Mouse (Mus musculus): ENCODE measurements around the gene Rbfox3.

Rbfox3 gene

DNA sequence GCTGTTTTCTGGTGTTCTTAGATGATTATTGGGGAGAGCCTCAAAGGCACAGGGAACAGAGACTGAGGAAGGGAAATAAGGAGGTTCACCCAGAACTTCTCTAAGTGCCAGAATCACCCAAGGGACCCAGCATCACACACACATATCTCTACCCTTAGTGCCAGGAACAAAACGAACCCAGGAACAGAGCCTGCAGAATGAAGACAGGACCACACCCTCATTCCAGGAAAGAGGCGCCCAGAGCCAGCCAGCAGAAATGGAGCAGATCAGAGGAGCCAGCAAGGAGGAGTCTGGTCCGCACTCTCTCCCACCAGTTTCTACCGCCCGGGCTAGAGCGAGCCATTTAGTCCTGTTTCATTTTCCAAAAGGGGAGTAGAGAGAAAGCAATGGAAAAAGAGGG lies 358.4 kb downstream of the Rbfox3 start:
- DNase-seq (ENCODE audit: low spot score in 2 of 2) = no peak

GRCm38 (mm10) chr11:118552478-118552877 lies 358.9 kb downstream of the Rbfox3 start:
- DNase-seq (ENCODE audit: low spot score in 2 of 2) = no peak

DNA sequence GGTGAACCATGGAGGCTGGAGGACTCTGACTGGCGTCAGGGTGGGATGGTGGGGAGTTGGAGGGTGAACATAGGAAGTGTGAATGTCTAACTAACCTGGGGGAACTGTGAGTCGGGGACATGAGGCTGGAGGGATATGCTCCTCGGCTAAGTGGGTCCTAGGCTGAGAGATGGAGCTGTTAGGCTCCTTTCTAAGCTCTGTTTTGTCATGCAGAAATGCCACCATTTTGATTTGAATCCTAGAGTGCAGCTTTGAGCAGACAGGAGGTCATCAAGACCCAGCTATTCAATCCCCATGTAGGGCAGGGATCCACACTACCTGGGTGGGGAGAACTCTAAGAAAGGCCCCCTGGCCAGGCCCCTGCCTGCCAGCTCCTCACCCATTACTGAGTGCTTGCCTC lies 359.7 kb downstream of the Rbfox3 start:
- DNase-seq (ENCODE audit: low spot score in 2 of 2) = no peak

DNA sequence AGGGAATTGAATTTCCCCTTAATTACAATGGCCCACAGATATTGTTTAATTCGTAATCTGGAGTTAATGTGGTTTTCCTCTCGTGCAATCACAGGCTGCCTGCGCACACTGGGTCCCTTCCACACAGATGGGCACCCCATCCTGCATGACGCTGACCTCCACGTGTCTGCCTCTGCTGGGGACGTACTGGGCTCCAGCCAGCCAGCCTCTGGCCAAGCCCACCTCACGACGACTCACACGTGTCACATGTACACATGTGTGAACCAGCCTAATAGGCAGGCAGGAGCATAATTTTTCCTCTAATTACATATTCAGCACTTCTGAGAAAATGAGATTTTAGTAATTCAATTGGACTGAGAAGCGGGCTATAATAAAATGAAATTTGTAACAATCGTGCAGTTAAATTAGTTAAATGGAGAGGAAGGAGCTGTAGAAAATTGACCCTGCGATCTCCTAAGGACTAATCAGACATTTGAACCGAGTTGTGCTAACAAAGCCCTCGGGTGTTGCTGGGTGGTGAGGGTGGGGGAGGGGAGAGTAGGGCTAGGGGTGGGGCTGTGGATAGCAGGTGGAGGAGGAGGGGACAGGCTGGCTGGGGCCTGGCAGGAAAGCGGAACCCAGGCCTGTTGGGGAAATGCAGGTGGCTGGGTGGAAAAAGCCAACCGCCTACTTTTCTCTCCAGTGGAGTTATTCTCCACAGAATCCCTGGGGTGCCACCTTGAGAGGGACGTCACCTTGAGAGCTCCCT lies 360.4 kb downstream of the Rbfox3 start:
- DNase-seq (ENCODE audit: low spot score in 2 of 2) = no peak

GRCm38 (mm10) chr11:118548242-118548641 lies 363.2 kb downstream of the Rbfox3 start:
- no peak for DNase-seq (ENCODE audit: low spot score in 2 of 2)

GRCm38 (mm10) chr11:118546269-118546668 lies 365.1 kb downstream of the Rbfox3 start:
- DNase-seq (ENCODE audit: low spot score in 2 of 2) = no peak

DNA sequence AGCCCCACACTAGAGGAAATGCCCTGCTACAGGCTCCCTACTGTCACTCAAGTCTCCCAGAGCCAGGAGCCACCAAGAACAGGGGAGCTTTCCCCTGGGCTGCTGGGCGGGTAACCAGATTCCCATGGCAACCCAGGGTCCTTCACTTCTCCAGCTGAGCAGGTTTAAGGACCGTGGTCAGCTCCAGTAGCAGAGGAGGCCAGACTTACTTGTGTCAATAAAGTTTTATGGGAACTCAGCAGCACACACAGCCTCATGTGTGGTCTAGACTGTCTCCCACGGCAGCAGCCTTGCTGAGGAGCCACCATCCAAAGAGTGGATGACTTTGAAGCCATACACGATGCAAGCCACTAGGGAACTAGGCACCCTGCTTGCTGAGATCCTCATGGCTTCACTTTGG lies 365.7 kb downstream of the Rbfox3 start:
- no peak for DNase-seq (ENCODE audit: low spot score in 2 of 2)

DNA sequence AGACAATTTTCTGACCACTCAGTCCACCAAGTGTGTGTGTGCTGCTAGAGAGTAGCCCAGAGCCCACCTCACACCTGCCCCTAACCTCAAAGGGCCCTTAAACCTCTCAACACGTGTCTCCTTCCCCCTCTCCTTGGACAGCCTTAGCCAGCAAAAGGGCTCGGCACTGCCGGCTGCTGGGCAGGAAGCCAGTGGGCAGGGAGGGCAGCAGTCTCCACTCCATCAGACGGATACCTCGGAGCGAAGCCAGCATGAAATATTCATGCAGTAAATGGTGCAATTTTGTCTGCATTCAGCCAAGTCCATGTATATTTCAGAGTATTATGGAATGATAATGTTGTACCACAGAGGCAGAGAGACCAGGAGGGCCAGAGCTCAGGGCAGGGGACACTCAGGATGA lies 366.8 kb downstream of the Rbfox3 start:
- DNase-seq (ENCODE audit: low spot score in 2 of 2) = no peak

DNA sequence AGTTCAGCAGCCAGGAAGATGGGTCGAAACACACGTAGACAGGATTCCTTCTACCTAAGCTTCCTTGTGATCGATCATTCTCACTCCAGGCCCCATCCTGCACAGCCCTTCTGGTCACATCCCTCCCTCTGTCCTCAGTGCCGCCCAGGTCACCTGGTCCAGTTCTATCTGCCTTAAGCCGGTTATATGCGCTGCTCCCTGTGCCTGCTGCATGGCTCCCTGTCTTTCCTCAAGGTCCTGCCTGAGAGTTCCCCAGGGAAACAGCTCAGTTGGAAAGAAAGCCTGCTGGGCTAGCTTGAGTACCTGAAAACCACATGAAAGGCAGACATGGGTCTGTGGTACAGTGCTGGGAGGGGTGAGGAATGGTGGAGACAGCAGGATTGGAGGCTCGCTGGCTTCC lies 368.5 kb downstream of the Rbfox3 start:
- no peak for DNase-seq (ENCODE audit: low spot score in 2 of 2)

GRCm38 (mm10) chr11:118540411-118541026 lies 370.9 kb downstream of the Rbfox3 start:
- DNase-seq (ENCODE audit: low spot score in 2 of 2) = peak; percentile 24 to 30

- DNase-seq (ENCODE audit: low spot score in 2 of 2) = no peak
Measured at GRCm38 (mm10) chr11:118538008-118538407, 373.4 kb downstream of the Rbfox3 start.

DNA sequence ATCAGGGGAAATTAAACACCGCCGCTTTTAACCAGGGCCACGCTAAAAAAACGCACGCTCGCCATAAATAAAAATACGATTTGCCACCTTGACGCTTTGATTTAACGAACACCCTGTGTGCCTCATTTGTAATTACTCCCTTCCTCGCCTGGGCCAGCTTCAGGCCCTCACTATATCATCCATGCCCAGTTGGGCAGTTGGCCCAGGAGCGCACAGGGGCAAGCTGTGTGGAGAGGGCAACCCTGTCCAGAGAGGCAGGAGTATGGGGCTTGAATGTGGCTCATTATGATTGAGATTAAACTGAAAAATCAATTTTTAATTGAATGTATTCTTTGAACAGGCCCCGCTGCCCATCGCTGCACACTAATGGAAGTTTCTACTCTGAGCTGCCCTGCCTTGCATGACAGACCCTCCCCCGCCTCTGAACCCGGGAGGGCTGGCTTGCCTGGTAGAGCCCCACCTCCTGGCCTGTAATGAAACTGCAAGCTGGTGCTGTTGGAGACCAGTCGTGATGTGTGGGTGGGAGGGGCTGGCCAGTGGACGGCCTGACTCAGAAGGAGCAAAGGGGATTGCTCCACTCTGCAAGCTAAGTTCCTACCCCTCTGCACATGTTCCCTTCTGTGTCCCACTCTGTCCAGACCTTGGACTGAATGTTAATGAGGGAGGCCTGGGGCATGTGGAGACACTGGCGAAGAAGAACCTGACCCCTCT lies 376.9 kb downstream of the Rbfox3 start:
- no peak for DNase-seq (ENCODE audit: low spot score in 2 of 2)

DNA sequence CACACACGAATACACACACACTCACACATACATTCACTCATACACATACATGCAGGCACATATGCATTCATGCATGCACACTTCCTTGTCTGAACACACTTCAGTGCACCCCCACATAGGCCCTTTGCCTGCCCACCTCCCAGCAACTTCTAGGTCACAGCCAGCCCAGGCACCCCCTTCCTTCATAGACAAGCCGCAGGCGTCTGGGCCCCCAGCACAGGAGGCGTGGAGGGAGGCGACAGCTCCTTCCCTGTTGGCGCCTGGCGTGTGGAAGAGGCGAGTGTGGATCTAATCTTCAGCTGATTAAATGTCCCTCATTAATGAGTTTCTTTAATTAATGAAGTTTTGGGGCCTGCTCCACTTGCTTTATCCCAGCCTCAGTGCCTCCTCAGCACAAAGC lies 381.1 kb downstream of the Rbfox3 start:
- DNase-seq (ENCODE audit: low spot score in 2 of 2) = no peak

DNA sequence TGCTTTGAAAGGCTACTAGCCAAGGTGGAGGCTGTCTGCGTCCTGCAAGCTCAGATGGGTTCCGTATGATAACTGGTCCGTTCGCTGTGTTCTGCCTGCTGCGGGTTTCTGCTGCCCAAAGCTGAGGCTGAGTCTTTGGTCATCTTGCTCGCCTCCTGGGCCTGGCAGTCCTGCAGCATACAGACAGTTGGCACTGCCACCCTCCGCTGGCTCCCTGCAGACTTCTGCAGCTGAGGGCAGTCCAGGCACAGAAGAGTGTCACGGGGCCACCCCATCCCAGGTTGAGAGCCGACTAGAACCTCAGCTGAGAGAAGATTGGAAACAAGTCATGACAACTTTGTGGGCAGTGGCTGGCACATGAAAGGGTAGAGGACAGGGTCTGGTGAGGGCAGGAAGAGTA lies 382.6 kb downstream of the Rbfox3 start:
- DNase-seq (ENCODE audit: low spot score in 2 of 2) = no peak

GRCm38 (mm10) chr11:118525059-118525458 lies 386.3 kb downstream of the Rbfox3 start:
- no peak for DNase-seq (ENCODE audit: low spot score in 2 of 2)

DNA sequence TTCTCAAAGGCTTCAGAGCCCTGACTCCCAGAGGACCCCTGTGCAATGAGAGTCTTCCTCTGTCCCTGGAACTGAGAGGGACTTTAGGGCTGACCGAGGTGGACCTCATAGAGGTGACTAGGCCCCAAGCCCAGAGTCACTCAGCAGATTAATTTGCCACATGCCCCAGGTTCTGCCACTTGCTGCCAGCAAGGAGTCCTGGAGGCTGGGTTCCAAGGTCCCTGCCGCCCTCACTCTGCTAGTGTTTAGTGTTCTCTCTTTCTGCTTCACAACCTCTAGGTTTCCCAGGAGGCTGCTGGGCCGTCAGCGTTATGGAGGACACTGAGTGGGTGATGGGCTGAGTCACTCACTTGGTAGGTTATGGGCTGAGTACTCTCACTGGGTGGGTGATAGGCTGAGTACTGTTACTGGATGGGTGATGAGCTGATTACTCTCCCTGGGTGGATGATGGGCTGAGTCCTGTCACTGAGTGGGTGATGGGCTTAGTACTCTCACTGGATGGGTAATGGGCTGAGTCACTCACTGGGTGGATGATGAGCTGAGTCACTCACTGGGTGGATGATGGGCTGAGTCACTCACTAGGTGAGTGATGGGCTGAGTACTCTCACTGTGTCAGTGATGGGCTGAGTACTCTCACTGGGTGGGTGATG lies 387.8 kb downstream of the Rbfox3 start:
- no peak for DNase-seq (ENCODE audit: low spot score in 2 of 2)

- no peak for DNase-seq (ENCODE audit: low spot score in 2 of 2)
Measured at GRCm38 (mm10) chr11:118520932-118521331, 390.5 kb downstream of the Rbfox3 start.

- DNase-seq (ENCODE audit: low spot score in 2 of 2) = no peak
Measured at GRCm38 (mm10) chr11:118520251-118520650, 391.1 kb downstream of the Rbfox3 start.

DNA sequence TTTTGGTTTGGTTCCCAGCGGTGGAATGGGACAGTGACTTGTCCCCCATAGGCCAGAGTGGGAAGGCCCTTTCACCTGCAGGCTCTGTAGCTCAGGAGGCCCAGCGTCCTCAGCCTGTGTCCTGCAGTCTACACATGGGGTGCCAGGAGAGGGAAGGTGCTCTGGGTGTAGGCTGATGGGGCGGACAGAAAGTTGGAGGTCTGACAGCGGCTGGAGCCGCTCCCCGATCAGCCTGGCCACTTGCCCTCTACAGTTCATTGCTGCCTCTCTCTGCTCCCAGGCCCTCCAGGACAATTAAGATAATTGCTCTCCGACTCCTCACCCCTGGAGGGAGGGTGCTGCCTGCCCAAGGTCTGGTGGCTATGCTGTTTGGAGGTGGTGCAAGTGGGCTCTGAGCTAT lies 392.7 kb downstream of the Rbfox3 start:
- no peak for DNase-seq (ENCODE audit: low spot score in 2 of 2)

DNA sequence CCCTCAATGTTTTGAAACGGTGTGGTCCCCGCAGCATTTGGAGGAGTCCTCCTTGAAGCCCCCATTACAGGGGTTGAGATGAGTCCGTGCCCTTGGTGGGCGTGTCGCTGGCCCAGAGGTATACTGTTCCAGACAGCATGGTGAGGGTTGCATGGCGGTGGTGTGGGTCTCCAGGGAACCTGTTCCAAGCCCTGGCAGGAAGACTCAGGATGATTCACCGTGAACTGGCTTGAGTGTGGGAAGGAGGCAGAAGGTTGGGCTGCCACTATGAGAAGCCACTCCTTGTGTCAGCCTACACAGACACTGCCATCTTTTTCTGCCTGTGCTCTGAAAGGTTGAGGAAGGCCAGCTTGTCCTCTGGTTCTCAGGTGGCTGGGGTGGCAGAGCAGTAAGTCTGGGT lies 393.5 kb downstream of the Rbfox3 start:
- DNase-seq (ENCODE audit: low spot score in 2 of 2) = no peak

GRCm38 (mm10) chr11:118512257-118512910 lies 399.0 kb downstream of the Rbfox3 start:
- DNase-seq (ENCODE audit: low spot score in 2 of 2) = no peak

- DNase-seq (ENCODE audit: low spot score in 2 of 2) = no peak
Measured at GRCm38 (mm10) chr11:118511851-118512250, 399.5 kb downstream of the Rbfox3 start.
